Mouse (Mus musculus) adrenal gland, postnatal 10 days (tissue): ENCODE data around the gene St3gal3. TPM values are rescaled to one million over a fixed set of nuclear protein-coding genes. Genes with fewer than 3 reads are reported as not detected.

Experiments
- DNase-seq: peaks from one replicate; pipeline ENCODE4 v3.0.0; 2021; ENCODE audit warnings: mixed read lengths
- total RNA-seq, 2 experiments: library from RNA; stranded (reverse); gene quantifications; 2 replicates each; pipeline ENCODE4 v1.2.3; 2021

The St3gal3 gene
- total RNA-seq, 2 experiments from 2014 or later = 30.5 to 32.0 TPM

- peak; percentile 52 for DNase-seq
Observed at GRCm38 (mm10) chr4:117926545-117927482, 207.9 kb downstream of the St3gal3 start.

DNA sequence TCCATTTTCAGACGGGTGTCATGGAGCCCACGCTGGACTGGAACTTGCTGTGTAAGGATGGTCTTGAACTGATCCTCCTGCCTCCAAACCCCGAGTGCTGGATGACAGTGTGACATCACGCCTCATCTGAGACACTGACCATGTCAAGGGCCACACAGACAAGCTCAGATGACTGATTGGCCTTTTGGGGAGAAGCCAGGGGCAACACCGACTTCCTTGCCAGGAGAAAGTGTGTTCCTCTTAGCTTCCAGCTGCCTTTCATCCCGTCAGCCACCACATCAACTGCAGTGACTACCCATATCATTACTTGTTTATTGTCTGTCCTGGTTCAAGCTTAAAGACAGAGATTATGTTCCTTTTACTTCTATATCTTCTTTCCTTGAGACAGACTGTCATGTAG lies 209.8 kb downstream of the St3gal3 start:
- no peak for DNase-seq

GRCm38 (mm10) chr4:117923450-117923849 lies 211.3 kb downstream of the St3gal3 start:
- DNase-seq = no peak

DNA sequence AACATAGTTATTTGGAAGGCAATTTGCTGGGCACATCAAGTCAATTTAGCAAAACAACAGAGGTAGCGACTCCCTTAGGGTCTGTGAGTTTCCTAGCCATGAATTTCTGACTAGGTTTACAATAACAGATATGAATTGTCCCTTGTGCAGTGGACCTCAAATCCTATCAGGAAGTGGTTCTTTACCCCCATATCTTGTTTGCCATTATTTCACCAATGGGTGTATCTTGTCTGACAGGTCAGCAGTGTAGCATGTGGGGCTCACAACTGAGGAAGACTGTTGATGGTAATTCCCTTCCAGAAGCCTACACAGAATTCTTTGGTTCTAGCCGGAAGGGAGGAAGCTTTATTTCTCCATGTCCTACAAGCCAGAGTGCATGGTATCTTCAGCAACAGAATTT lies 213.4 kb downstream of the St3gal3 start:
- no peak for DNase-seq

DNA sequence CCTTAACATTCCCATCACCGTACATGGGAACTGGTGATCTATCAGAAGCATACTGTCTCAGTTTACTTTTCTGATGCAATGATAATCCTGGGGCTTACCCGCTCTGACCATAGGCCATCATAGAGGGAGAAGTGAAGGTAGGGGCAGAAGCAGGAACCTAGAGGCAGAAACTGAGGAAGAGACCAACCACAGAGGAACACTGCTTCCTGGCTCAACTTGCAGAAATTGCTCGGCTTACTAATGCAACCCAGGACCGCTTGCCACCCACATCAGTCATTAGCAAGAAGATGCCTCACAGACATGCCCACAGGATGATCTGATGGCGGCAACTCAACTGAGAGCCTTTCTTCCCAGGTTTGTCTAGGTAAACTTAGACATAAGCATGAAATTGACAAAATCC lies 216.0 kb downstream of the St3gal3 start:
- DNase-seq = no peak

DNA sequence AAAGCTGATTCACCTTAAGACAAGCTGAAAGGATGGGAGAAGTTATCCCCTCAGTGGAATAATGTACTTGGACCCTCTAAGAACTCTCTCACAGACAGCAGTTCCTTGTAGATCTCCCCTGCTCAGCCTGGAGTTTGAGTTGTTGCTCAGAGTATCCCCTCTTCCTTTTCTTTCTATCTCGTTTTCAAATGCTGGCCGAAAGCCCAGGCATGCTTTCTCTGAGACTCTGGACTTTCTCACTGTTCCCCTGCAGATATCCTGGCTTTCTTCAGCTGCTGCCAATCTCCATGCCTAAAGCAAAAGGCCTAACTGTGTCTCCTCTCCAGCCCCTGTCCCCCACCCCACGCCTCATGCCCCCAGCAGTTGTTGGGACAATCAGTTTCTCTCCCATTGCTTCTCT lies 216.5 kb downstream of the St3gal3 start:
- no peak for DNase-seq

GRCm38 (mm10) chr4:117917847-117918246 lies 216.9 kb downstream of the St3gal3 start:
- DNase-seq = no peak

- DNase-seq = no peak
Observed at GRCm38 (mm10) chr4:117917402-117917801, 217.3 kb downstream of the St3gal3 start.

- DNase-seq = no peak
Observed at GRCm38 (mm10) chr4:117916386-117916785, 218.3 kb downstream of the St3gal3 start.

GRCm38 (mm10) chr4:117915489-117916105 lies 219.1 kb downstream of the St3gal3 start:
- DNase-seq = no peak

- DNase-seq = peak; percentile 95
Observed at GRCm38 (mm10) chr4:117914591-117915442, 219.9 kb downstream of the St3gal3 start, which contains the start of gene Ipo13. TSS of gene Ipo13 (minus strand) at chr4:117914999.

DNA sequence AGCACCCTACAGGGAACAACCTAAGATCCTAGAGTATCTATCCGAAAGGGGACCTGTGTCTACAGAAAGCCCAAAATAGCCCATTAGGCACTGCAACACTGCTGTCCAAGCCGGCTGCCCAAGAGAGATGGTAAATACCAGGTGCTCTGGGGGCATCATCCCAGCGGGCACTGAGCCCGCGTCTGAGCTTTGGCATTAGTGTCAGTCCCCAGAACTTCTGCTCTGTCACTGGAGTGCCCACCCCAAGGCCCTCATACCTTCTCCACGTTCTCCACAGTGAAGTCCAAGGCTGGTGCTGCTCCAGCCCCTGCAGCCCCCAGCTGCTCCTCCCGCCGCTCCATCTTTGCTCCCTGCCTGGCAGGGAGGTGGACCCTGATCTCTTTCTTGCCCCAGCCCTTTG lies 220.7 kb downstream of the St3gal3 start:
- peak; percentile 14 for DNase-seq

DNA sequence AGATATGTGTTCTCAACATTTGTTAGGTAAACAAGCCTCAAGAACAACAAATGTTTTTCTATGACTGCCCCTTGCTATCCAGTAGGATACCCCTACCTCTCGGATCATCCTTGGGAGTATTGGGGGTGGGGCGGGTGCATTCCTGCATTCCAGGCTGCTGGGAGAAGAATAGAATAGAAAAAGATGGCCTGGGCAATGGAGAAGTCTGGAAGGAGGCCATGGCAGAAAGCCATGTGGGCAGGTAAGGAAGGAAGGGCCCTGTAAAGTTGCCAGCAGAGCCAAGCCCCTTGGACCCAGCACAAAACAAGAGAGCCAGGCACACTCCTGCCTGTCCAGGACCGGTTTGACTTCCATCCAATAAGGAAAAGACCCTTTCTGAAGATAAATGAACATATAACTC lies 221.3 kb downstream of the St3gal3 start:
- peak; percentile 27 for DNase-seq

GRCm38 (mm10) chr4:117912685-117913273 lies 221.9 kb downstream of the St3gal3 start:
- DNase-seq = no peak

- DNase-seq = no peak
Observed at GRCm38 (mm10) chr4:117912131-117912561, 222.6 kb downstream of the St3gal3 start.

DNA sequence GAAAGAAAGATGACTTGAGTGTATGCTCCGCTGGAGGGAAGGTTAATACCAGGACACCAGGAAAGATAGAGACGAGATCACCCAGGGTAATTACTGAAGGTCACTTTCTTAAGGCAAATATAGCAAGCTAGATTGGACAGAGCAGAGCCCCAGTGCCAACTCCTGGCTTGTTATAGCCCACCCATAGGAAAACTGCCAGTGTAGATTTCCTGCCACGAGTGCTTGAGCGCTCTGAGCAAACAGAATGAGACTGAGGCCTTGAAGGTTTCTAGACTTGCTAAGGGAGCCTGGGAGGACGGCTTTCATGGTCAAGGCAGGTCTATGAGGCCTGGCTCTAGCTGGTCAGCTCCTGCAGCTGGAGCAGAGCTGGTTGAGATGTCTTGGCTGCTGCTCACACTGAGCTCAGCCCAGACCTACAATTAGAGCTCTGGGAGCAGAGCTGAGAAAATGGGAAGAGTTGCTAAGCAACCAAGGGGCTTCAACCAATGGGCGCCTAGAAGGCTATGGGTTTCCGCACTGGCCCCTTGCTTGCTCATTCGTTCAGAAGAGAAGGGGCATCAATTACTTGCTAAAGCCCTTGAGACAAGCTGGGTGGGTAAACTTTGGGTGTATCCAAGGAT lies 225.8 kb downstream of the St3gal3 start:
- no peak for DNase-seq

- DNase-seq = peak; percentile 37
Observed at GRCm38 (mm10) chr4:117906196-117906595, 228.5 kb downstream of the St3gal3 start.

DNA sequence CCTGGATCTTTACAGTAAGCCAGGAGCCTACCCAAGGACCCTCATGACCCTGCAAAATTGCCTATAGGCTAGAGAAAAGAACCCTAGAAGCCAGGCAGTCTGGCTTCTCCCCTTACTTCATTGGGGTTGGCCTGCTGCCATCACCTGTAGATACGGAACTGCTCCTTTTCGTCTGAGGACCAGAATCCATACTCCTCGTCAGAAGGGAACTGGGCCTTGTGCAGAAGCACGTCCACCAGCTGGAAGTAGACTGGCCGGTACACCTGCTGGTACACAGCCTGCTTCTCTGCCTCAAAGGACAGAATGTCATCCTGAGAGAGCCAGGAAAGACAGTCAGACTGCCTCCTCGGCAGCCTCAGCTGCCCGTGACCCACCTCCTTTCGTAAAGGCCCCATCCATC lies 230.0 kb downstream of the St3gal3 start:
- DNase-seq = no peak

GRCm38 (mm10) chr4:117904094-117904493 lies 230.6 kb downstream of the St3gal3 start:
- DNase-seq = no peak

DNA sequence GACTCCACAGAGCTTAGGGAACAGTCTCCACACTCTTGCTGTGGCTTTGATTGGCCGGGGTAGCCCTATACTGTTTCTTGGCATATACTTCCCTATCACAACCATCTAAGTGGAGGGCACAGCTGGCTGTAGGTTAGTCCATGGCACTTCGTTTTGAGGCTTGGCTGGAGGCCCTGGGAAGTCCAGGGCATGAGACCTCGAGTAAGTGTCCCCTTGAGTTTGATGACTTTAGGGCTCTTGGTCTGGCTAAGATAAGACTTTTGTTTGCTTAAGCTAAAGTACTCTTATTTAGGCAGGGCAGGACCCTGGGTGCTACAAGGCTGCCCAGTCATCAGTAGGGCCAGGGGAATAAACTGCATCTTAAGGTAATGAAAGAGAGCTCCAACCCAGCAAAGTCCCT lies 236.6 kb downstream of the St3gal3 start:
- no peak for DNase-seq

- no peak for DNase-seq
Observed at GRCm38 (mm10) chr4:117896031-117896430, 238.7 kb downstream of the St3gal3 start.

- no peak for DNase-seq
Observed at GRCm38 (mm10) chr4:117895339-117895738, 239.4 kb downstream of the St3gal3 start.
